Mouse (Mus musculus) mouse trophoblast stem cell (cell line): ENCODE results near the gene Inpp4a.

Experiments
- in situ Hi-C, 2 experiments: fragments of 300-500 bp; cut with MseI, MboI; formaldehyde crosslinking; loops; 2 replicates in 1 of 2; 3 replicates in 1 of 2; pipeline ENCODE4 v1.15.1; 2025

Gene Inpp4a

GRCm38 (mm10) chr1:37299540-37300491, at the start of gene Inpp4a:
Inpp4a (plus strand) TSS chr1:37299865.
- in situ Hi-C loops = no loop called here

DNA sequence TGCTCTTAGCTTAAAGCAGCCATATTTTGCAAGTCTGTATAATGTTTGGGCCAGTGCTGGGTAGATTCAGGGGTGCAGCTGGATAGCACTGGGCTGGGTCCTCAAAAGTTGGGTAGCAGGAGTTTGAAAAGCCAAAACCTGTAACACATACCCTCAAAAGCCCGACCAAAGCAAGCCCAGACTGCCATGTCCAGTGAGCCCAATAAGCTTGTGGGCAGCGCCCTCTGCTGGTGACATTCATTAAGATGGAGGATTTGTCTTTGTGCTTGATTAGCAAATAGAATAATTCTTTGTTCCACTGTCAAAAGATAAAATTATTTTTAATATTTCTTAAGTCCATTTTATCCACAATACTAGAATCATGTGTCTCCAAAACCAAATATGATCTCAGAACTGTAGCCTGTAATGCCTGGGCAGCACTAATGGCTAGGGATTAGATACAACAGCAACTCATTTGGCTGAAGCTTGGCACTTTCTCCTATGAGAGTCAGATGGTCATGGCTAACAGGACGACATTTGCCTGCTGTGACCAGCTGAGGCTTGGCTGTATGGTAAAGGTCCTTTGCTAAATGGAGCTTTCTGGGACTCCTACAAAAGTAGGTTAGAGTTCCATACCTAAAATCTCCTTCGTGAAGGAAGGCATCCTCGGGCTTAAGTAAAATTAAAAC, 48.9 kb upstream of the Inpp4a start:
- in situ Hi-C loops = no loop called here

DNA sequence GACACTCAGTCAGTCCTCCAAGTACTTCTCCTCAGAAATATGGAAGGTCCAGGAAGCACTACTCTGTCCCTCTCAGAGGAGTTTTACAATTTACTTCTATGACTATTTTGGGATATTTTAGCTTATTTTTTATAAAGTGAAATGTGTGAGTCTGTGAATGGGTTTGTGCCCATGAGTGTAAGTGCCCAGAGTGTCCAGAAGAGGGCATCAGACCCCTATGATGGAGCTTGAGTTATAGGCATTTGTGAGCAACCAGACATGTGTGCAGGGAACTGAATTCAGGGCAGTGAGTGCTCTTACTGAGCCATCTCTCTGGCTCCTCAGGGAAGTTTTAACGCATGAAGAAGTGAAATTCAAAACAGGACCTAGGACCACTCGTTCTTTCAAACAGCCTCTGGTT, 41.2 kb upstream of the Inpp4a start:
- in situ Hi-C loops = no loop called here

GRCm38 (mm10) chr1:37272464-37272863, 27.2 kb upstream of the Inpp4a start:
- in situ Hi-C loops = loop anchor here (5.0 to 10.0 kb wide), 3 partner anchors 130 to 362 kb away; no protein-coding TSS in a partner anchor

DNA sequence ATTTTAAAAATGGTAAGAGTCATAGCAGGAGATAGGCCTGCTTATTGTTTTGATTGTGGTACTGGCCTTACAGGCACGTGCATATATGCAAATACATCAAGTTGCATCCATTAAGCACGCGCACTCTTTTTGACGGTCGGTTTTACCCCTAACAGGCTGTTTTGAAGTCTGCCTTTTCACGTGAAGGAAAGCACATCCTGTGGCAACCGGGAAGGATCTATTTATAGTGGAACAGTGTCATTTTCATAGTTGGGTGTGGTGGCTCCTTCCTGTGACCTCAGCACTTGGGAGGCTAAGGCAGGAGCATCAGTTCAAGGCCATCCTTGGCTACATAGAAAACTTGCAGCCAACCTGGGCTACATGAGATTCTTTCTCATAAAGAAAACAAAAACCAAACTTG, 13.1 kb upstream of the Inpp4a start:
- in situ Hi-C loops = no loop called here

GRCm38 (mm10) chr1:37287748-37288147, 11.9 kb upstream of the Inpp4a start:
- in situ Hi-C loops = no loop called here

DNA sequence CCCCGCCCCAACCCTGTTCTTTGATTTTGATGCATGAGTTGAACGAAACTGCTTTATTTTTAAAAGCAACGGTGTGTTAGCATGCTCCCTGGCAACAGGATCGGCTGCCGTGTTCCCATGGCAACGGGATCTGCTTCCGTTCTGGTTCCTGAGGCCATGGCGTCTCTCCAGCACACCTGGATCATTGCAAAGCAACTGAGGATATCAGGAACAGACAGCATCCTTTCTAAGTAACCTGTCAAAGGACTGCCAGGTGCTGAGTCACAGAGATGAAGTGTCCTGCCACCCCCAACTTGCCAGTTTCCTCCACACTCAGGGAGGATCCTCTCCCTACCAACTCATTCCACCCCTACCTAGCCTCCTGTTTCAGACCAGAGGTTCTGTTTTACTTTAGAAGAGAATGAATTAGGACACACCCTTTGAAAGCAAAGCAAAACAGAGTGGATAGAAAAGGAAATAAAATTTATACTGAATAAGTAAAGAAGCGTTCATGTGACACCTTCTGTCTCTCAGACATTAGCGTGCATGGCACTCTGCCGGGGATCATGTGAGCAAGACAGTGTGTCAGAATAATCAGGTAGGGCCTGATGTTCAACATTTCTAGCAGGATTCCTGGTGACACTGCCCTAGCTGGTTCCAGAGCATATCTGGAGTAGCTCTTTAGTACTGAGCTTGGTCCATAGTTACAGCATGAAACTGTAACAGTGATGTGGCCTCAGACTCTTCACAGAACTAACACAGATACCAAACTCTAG, 11.3 kb upstream of the Inpp4a start:
- in situ Hi-C loops = no loop called here

DNA sequence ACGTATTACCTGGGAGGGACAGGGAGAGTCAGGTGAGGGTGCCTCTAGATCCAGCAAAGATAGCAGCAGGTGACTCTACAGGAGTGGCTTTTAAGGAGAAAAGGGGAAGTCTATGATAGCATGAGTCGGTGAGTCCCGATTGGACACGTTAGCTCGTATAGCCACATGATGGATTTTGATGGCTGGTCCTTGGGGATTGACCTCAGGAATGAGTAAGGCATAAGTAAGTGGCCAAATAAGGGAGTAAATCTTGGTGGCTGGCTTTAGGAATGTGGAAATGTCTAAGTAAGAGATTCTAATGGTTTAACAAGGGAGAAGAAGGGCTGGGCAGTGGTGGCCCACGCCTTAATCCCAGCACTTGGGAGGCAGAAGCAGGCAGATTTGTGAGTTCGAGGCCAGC, 10.7 kb upstream of the Inpp4a start:
- in situ Hi-C loops = no loop called here

GRCm38 (mm10) chr1:37296414-37296813, 3.3 kb upstream of the Inpp4a start:
- in situ Hi-C loops = no loop called here

- in situ Hi-C loops = no loop called here
These were observed 761 bp upstream of the Inpp4a start for GRCm38 (mm10) chr1:37298904-37299303.

GRCm38 (mm10) chr1:37300650-37301049, 985 bp downstream of the Inpp4a start:
- in situ Hi-C loops = no loop called here

GRCm38 (mm10) chr1:37302801-37303200, 3.1 kb downstream of the Inpp4a start:
- in situ Hi-C loops = no loop called here

- in situ Hi-C loops = no loop called here
These were observed 6.1 kb downstream of the Inpp4a start for GRCm38 (mm10) chr1:37305691-37306287.

DNA sequence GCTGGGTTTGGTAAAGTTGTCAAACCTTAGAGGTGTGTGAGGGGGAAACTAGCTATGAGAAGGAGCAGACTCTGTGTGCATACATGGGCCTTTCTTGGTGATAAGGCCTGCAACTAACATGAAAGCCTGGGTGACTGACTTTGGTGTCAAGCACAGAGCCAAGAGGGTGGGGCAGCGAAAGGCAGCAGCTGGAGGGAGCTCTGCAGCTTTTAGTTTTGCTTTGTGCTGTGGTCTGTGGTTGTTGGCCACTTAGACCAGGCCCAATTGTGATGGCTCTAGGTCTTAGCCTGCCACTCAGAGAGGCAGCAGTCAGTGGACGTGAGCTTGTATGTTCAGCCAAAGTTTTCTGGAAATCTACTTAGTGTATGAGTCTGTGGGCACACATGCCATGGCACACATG, 7.9 kb downstream of the Inpp4a start:
- in situ Hi-C loops = no loop called here

- in situ Hi-C loops = no loop called here
These were observed 8.5 kb downstream of the Inpp4a start for GRCm38 (mm10) chr1:37308021-37308742.

DNA sequence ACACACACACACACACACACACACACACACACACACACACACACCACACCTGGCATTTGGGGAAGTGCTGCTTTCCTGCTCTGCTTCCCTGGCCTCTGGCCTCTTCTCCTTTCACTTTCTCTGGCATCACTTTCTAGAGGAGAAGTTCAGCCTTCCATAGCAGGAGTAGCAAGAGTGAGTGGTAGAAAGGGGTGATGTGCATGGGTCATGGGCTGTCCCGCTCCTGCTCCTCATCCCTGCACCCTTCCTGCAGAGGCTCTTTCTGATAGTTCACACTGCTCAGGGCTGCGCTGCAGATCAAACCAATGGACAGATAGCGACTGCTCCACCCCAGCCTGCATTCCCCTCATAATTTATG, 9.1 kb downstream of the Inpp4a start:
- in situ Hi-C loops = no loop called here

- in situ Hi-C loops = no loop called here
These were observed 10.4 kb downstream of the Inpp4a start for GRCm38 (mm10) chr1:37309939-37310515.

GRCm38 (mm10) chr1:37314338-37314737, 14.7 kb downstream of the Inpp4a start:
- in situ Hi-C loops = no loop called here

DNA sequence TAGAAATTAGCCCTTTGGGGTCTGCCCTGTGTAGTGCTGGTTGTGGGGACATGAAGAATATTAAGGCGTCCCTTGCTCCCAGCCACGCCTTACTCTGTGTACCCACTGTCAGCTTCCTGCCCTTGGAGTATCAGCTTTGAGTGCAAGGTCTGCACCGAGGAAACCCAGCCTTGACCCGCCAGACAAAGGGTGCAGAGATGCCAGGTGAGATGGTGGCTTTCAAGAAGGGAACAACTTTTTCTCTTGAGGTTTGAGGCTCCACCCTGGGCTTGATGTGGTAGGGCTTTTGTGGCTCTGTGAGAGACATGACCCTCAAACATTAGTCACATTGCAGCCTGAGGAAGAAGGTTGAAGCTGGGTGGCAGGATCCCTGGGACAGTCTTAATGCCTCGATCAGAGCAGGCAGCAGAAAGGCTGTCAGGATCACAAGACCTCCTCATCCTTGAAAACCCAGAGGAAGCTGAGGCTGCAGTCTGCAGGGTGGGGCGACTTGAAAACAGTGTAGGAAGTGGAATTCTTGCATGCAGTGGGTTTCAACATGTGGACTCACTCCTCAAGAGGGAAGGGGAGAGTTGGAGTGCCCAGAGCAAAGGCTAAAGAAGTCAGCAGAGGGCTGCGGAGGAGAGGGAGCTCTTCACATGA, 18.1 kb downstream of the Inpp4a start:
- in situ Hi-C loops = no loop called here

- in situ Hi-C loops = no loop called here
These were observed 18.9 kb downstream of the Inpp4a start for GRCm38 (mm10) chr1:37318558-37318957.
